Mouse (Mus musculus) layer of hippocampus, postnatal 36 days (tissue): ENCODE measurements at regions not wholly inside any gene's neighbourhood (a gene's known extent, or its start where the extent isn't known, plus 50 kb on each side); places are given as distances from the start of the nearest gene placed in this dataset.
"Not testable (repeated sequence)": the region's sequence is repeated elsewhere in the genome, so short reads cannot be mapped to it uniquely, and the experiment has no call there.

Source experiments
- DNase-seq, 2 experiments: peaks; one replicate each; pipeline ENCODE4 v3.0.0; 2022

- no peak for DNase-seq
Observed at GRCm38 (mm10) chr10:118603857-118604414, 163.1 kb downstream of the Ifng start.

- DNase-seq = no peak
Observed at GRCm38 (mm10) chr10:118605156-118605821, 164.4 kb downstream of the Ifng start.

- DNase-seq = no peak
Observed at GRCm38 (mm10) chr10:118607418-118607817, 166.6 kb downstream of the Ifng start.

GRCm38 (mm10) chr10:118608376-118609145 lies 167.7 kb downstream of the Ifng start:
- no peak for DNase-seq

GRCm38 (mm10) chr10:118609157-118609556 lies 168.3 kb downstream of the Ifng start:
- no peak for DNase-seq

GRCm38 (mm10) chr10:118610868-118611461 lies 170.1 kb downstream of the Ifng start:
- no peak for DNase-seq

- DNase-seq = no peak
Observed at GRCm38 (mm10) chr10:118612091-118612490, 171.2 kb downstream of the Ifng start.

- no peak for DNase-seq
Observed at GRCm38 (mm10) chr10:118613056-118613695, 172.3 kb downstream of the Ifng start.

- no peak for DNase-seq
Observed at GRCm38 (mm10) chr10:118614251-118614865, 173.5 kb downstream of the Ifng start.

- no peak for DNase-seq
Observed at GRCm38 (mm10) chr10:118615131-118616020, 174.5 kb downstream of the Ifng start.

- DNase-seq = no peak
Observed at GRCm38 (mm10) chr10:118616031-118616615, 175.3 kb downstream of the Ifng start.

GRCm38 (mm10) chr10:118617291-118618044 lies 176.6 kb downstream of the Ifng start:
- DNase-seq = no peak

- DNase-seq = not testable (repeated sequence)
Observed at GRCm38 (mm10) chr10:118618251-118618650, 177.4 kb downstream of the Ifng start.

GRCm38 (mm10) chr10:118618766-118619600 lies 178.1 kb downstream of the Ifng start:
- no peak for DNase-seq

GRCm38 (mm10) chr10:118619601-118620000 lies 178.8 kb downstream of the Ifng start:
- no peak for DNase-seq

GRCm38 (mm10) chr10:118620611-118621010 lies 179.8 kb downstream of the Ifng start:
- DNase-seq = no peak

- no peak for DNase-seq
Observed at GRCm38 (mm10) chr10:118621546-118621945, 180.7 kb downstream of the Ifng start.

- DNase-seq = no peak
Observed at GRCm38 (mm10) chr10:118622131-118622530, 181.3 kb downstream of the Ifng start.

GRCm38 (mm10) chr10:118622916-118623315 lies 182.1 kb downstream of the Ifng start:
- DNase-seq = no peak
